Mouse (Mus musculus): ENCODE data around the gene Sema6c. TPM values are rescaled to one million over a fixed set of nuclear protein-coding genes. Genes with fewer than 3 reads are reported as not detected.
"Not testable (repeated sequence)": the region's sequence is repeated elsewhere in the genome, so short reads cannot be mapped to it uniquely, and the experiment has no call there.

The Sema6c gene
- polyA plus RNA-seq, 1 experiment from 2014 or later, result 39.0 TPM

DNA sequence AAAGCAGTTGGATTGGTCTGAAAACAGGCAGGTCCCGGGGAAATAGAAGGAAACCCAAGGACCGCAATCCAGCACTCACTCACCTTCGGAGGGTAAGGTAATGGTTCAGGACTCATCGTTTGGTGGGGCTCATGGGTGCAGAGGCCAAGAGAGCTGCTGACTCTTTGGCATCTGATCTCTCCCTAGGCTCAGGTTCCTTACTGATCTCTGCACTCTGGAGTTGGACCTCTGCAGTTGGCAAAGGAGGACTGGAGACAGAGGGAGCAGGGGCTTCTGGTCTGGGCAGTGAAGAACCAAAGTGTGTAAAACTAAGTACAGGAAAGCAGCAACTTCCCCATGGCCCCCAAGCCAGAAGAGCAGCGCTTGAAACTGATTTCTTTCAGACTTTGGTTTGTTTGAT is 30.2 kb upstream of the Sema6c start:
- Histone ChIP-seq H3K4me3 (replicated peaks; ENCODE audit: low read depth, low read length) (no peak overlapping the region), H3K4me2 (ENCODE audit: low read length) (no peak overlapping the region), H3K9ac (replicated peaks; ENCODE audit: low read length) (no peak overlapping the region), H3K4me1 (ENCODE audit: control insufficient read depth, insufficient read depth, low read length) (peaks cover 9% of the 10 kb centered on the region), H3K27me3 (ENCODE audit: control insufficient read depth, insufficient read depth, low read length) (no peaks in the 10 kb centered on the region), H3K27ac (replicated peaks; ENCODE audit: low read depth, low read length) (no peak overlapping the region), H3K9me3 (ENCODE audit: control insufficient read depth, low read length) (no peaks in the 10 kb centered on the region), H3K36me3 (ENCODE audit: control insufficient read depth, insufficient read depth, low read length) (peaks cover 23% of the 10 kb centered on the region)
- WGBS, result 89% methylated on average over 5 of the region's 5 CpGs
- no peak for DNase-seq
- no peak for ATAC-seq (ENCODE audit: low FRiP score, low TSS enrichment)

DNA sequence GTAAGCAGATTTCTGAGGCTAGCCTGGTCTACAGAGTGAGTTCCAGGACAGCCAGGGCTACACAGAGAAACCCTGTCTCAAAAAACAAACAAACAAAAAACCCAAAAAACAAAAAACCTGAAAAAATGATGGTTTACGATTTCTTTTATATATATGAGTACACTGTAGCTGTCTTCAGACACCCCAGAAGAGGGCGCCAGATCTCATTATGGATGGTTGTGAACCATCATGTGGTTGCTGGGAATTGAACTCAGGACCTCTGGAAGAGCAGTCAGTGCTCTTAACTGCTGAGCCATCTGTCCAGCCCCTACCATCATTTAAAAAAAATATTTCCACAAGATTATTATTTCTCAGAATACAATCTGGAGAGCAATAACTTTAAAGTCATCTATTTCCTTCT is 27.9 kb upstream of the Sema6c start:
- H3K4me3 ChIP-seq (replicated peaks; ENCODE audit: low read depth, low read length); ATAC-seq (ENCODE audit: low FRiP score, low TSS enrichment); DNase-seq; H3K9ac ChIP-seq (replicated peaks; ENCODE audit: low read length); H3K9me3 ChIP-seq (ENCODE audit: control insufficient read depth, low read length); H3K27me3 ChIP-seq (ENCODE audit: control insufficient read depth, insufficient read depth, low read length); H3K27ac ChIP-seq (replicated peaks; ENCODE audit: low read depth, low read length): not testable (repeated sequence)
- WGBS, result 86% methylated on average over 2 of the region's 2 CpGs
- peaks cover 17% of the 10 kb centered on the region for H3K4me1 ChIP-seq (ENCODE audit: control insufficient read depth, insufficient read depth, low read length)
- peaks cover 23% of the 10 kb centered on the region for H3K36me3 ChIP-seq (ENCODE audit: control insufficient read depth, insufficient read depth, low read length)
- H3K4me2 ChIP-seq (ENCODE audit: low read length), result peak overlapping the region; percentile 73; the same call in 1 of the 2 replicates

DNA sequence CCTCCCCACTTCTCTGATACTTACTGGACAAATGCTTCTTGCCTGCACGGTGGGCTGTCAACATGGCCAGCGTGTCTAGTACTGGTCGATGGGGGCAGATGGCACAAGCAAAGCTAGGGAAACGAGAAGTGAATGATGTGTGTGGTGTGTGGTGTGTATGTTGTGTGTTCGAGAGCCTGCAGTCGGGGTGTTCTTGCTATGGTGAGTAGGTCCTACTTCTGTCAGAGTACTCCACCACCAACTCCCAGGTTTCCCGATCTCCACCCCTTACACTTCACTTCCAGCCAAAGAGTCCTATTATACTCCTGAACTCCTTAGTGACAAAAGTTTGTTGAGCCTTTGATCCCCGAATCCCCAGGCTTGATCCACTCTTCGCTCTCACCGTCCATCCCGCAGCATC is 27.1 kb upstream of the Sema6c start:
- Histone ChIP-seq H3K9ac (replicated peaks; ENCODE audit: low read length) (peak overlapping the region; percentile 59), H3K27ac (replicated peaks; ENCODE audit: low read depth, low read length) (peak overlapping the region; percentile 62; the same call in 1 of the 2 replicates), H3K4me1 (ENCODE audit: control insufficient read depth, insufficient read depth, low read length) (peaks cover 17% of the 10 kb centered on the region), H3K36me3 (ENCODE audit: control insufficient read depth, insufficient read depth, low read length) (peaks cover 26% of the 10 kb centered on the region), H3K4me2 (ENCODE audit: low read length) (peak overlapping the region; percentile 73), H3K4me3 (replicated peaks; ENCODE audit: low read depth, low read length) (peak overlapping the region; percentile 52), H3K27me3 (ENCODE audit: control insufficient read depth, insufficient read depth, low read length) (no peaks in the 10 kb centered on the region), H3K9me3 (ENCODE audit: control insufficient read depth, low read length) (no peaks in the 10 kb centered on the region)
- ATAC-seq (ENCODE audit: low FRiP score, low TSS enrichment) (no peak), DNase-seq (no peak)
- 61% methylated on average over 11 of the region's 11 CpGs for WGBS

DNA sequence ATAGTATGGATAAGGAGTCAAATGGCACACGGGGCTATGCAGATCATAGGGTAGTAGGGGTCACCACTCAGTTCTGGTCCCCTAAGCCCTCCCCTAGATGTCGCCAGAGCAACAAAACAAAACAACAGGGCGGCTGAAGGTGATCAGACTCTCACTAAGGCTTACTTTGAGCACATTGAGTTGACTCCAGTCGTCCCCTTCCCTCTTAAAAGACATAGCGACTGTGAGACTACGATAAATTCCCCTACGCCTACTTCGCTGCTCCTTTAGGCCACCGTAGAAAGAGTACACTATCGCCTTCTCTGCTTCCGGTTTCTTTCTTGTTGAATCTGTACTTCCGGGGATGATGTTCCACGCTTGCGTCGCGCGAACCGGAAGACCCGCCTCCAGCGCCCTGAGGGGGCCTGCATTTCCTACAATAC is 26.6 kb upstream of the Sema6c start, which contains the start of the genes Scnm1 and Lysmd1:
Gene Scnm1, minus strand, starts transcription at position 332 of the 422 bp plus-strand sequence.
Gene Lysmd1, plus strand, starts transcription at position 409 of the 422 bp plus-strand sequence.
- DNase-seq (peak; percentile 97), ATAC-seq (ENCODE audit: low FRiP score, low TSS enrichment) (peak; percentile 92)
- H3K4me1 ChIP-seq (ENCODE audit: control insufficient read depth, insufficient read depth, low read length), result peaks cover 17% of the 10 kb centered on the region
- H3K27me3 ChIP-seq (ENCODE audit: control insufficient read depth, insufficient read depth, low read length), result no peaks in the 10 kb centered on the region
- peaks cover 26% of the 10 kb centered on the region for H3K36me3 ChIP-seq (ENCODE audit: control insufficient read depth, insufficient read depth, low read length)
- under 1% methylated on average over 20 of the region's 20 CpGs for WGBS
- no peaks in the 10 kb centered on the region for H3K9me3 ChIP-seq (ENCODE audit: control insufficient read depth, low read length)
- H3K27ac ChIP-seq (replicated peaks; ENCODE audit: low read depth, low read length), result peak within 1 kb of the TSS; percentile 62
- H3K4me3 ChIP-seq (replicated peaks; ENCODE audit: low read depth, low read length), result peak within 1 kb of the TSS; percentile 52
- H3K4me2 ChIP-seq (ENCODE audit: low read length), result peak within 1 kb of the TSS; percentile 73
- H3K9ac ChIP-seq (replicated peaks; ENCODE audit: low read length), result peak within 1 kb of the TSS; percentile 59

DNA sequence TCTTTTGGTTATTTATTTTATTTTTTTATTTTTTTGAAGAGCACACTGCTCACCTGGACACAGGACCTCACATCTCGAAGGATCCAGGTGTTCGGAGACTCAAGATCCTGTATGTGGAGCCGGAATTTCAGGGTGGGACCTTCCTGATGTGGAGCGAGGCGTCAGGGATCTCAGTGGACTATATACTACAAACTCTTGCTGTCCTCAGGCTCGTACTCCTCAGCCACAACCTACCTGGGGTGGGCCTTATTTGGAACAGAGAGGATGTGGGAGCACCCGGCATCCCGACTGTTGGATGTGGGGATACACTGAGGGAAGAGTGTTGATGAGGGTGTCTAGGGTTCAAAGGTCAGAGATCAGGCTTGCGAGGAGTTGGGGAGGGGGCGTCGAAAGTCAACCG is 26.1 kb upstream of the Sema6c start:
- Histone ChIP-seq H3K36me3 (ENCODE audit: control insufficient read depth, insufficient read depth, low read length) (peaks cover 24% of the 10 kb centered on the region), H3K4me1 (ENCODE audit: control insufficient read depth, insufficient read depth, low read length) (peaks cover 17% of the 10 kb centered on the region), H3K4me3 (replicated peaks; ENCODE audit: low read depth, low read length) (peak overlapping the region; percentile 52)
- not testable (repeated sequence) for H3K4me2 ChIP-seq (ENCODE audit: low read length); H3K9ac ChIP-seq (replicated peaks; ENCODE audit: low read length); H3K9me3 ChIP-seq (ENCODE audit: control insufficient read depth, low read length); DNase-seq; H3K27ac ChIP-seq (replicated peaks; ENCODE audit: low read depth, low read length); H3K27me3 ChIP-seq (ENCODE audit: control insufficient read depth, insufficient read depth, low read length)
- WGBS, result no CpG with 5 or more reads among the region's 12 CpGs
- ATAC-seq (ENCODE audit: low FRiP score, low TSS enrichment), result peak; percentile 51

DNA sequence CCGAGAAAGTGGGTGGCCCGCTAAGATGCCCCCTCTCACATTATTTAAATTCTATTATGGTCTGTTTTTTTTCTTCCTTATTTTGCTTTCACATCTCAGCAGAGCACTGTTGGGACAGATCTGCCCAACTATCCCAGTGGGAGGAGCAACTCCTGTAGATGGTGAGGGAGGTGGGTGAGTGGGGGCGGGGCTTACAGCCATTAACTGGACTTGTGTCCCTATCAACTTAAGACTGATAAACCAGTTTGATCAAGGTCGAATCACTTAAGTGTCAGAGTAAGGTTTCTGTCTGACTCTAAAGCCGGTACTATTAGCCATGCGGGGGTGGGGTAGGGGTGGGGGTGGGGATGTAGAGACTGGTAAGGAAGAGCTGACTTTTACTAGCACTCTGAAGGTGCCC is 25.2 kb upstream of the Sema6c start:
- peak; percentile 28 for DNase-seq
- 33% methylated on average over 6 of the region's 6 CpGs for WGBS
- no peaks in the 10 kb centered on the region for H3K27me3 ChIP-seq (ENCODE audit: control insufficient read depth, insufficient read depth, low read length)

DNA sequence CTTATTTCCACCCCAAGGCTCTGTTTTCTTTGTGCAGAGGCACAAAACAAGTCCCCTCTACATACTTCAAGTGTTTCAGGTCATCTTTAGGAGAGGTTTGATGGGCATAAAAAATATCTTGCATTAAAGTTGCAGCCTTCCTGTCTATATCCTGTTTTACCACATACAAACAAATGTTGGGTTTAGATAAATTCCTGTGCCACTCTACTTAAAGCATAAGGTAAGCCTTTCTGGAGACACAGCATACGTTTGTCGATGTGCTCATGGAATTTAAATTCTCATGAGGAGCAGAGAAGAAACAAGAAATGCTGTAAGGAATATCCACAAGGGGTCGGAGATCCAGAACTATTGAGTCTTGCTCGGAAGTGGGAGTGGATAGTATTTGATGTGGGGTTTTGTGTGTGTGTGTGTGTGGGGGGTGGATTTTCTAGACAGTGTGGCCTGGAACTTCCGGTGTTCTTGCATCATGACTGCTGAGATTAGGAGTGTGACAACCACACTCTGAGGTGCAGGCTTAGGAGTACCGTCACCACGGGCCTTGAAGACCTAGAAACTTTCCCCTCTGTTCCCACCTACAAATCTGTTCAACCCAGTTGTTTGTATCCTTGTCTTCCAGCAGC is 24.7 kb upstream of the Sema6c start:
- ATAC-seq (ENCODE audit: low FRiP score, low TSS enrichment) (no peak), DNase-seq (no peak)
- no peak overlapping the region for H3K9ac ChIP-seq (replicated peaks; ENCODE audit: low read length)
- whole genome bisulfite sequencing, result 91% methylated on average over 7 of the region's 7 CpGs
- peaks cover 22% of the 10 kb centered on the region for H3K36me3 ChIP-seq (ENCODE audit: control insufficient read depth, insufficient read depth, low read length)
- H3K4me2 ChIP-seq (ENCODE audit: low read length), result peak overlapping the region; percentile 59
- peak overlapping the region; percentile 30 for H3K4me3 ChIP-seq (replicated peaks; ENCODE audit: low read depth, low read length)
- peaks cover 17% of the 10 kb centered on the region for H3K4me1 ChIP-seq (ENCODE audit: control insufficient read depth, insufficient read depth, low read length)
- no peak overlapping the region for H3K27ac ChIP-seq (replicated peaks; ENCODE audit: low read depth, low read length)
- H3K9me3 ChIP-seq (ENCODE audit: control insufficient read depth, low read length), result no peaks in the 10 kb centered on the region
- H3K27me3 ChIP-seq (ENCODE audit: control insufficient read depth, insufficient read depth, low read length), result no peaks in the 10 kb centered on the region

More for the DNA sequence above, 25.2 kb upstream of the Sema6c start:
- peaks cover 22% of the 10 kb centered on the region for H3K36me3 ChIP-seq (ENCODE audit: control insufficient read depth, insufficient read depth, low read length)
- peaks cover 17% of the 10 kb centered on the region for H3K4me1 ChIP-seq (ENCODE audit: control insufficient read depth, insufficient read depth, low read length)
- H3K9me3 ChIP-seq (ENCODE audit: control insufficient read depth, low read length), result no peaks in the 10 kb centered on the region
- H3K27ac ChIP-seq (replicated peaks; ENCODE audit: low read depth, low read length), result no peak overlapping the region
- no peak overlapping the region; the same call in 1 of the 2 replicates for H3K9ac ChIP-seq (replicated peaks; ENCODE audit: low read length)
- no peak for ATAC-seq (ENCODE audit: low FRiP score, low TSS enrichment)
- H3K4me2 ChIP-seq (ENCODE audit: low read length), result peak overlapping the region; percentile 59
- H3K4me3 ChIP-seq (replicated peaks; ENCODE audit: low read depth, low read length), result peak overlapping the region; percentile 30

DNA sequence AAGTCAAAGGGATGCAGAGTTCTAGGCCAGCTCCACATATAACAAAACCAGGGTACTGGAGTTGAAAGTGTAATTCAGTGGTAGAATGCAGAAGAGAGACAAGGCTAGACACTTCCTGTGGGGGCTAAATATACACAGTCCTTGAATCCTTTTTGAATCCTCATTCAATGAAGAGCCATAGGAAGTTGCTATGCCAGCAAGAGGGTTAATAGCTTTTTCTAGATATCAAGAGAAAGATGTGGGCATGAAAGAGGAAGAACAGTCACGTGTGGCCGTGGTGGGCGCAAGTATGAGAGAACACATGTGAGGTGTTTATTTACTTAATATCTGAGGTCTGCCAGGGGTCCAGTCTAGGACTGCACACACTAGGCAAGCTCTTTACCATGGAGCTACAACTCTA is 23.9 kb upstream of the Sema6c start:
- Histone ChIP-seq H3K27me3 (ENCODE audit: control insufficient read depth, insufficient read depth, low read length) (no peaks in the 10 kb centered on the region), H3K4me2 (ENCODE audit: low read length) (no peak overlapping the region), H3K9me3 (ENCODE audit: control insufficient read depth, low read length) (no peaks in the 10 kb centered on the region), H3K36me3 (ENCODE audit: control insufficient read depth, insufficient read depth, low read length) (peaks cover 22% of the 10 kb centered on the region), H3K4me1 (ENCODE audit: control insufficient read depth, insufficient read depth, low read length) (peaks cover 17% of the 10 kb centered on the region), H3K4me3 (replicated peaks; ENCODE audit: low read depth, low read length) (no peak overlapping the region), H3K27ac (replicated peaks; ENCODE audit: low read depth, low read length) (no peak overlapping the region), H3K9ac (replicated peaks; ENCODE audit: low read length) (no peak overlapping the region)
- DNase-seq, result no peak
- no peak for ATAC-seq (ENCODE audit: low FRiP score, low TSS enrichment)
- 90% methylated on average over 3 of the region's 3 CpGs for WGBS

Data from midbrain, embryonic 14.5 days (tissue).